Mouse (Mus musculus): ENCODE measurements around the gene Dnase2b.

- TF ChIP-seq CTCF (IDR thresholded peaks at IDR 0.05; ENCODE audit: low read depth) (no peak), EP300 (IDR thresholded peaks at IDR 0.05; ENCODE audit: low read depth) (no peak)
These were observed 25.9 kb downstream of the Dnase2b start for GRCm38 (mm10) chr3:146589523-146589922.

All from liver, postnatal 0 days (tissue).